Mouse (Mus musculus) lung, adult 2 months (tissue): ENCODE data around the gene Chrna5.

Source experiments
- CTCF ChIP-seq: fragments of 200-500 bp; IDR thresholded peaks from 2 replicates; pipeline ENCODE4 v1.5.1; 2011; ENCODE audit warnings: mild to moderate bottlenecking, low read length, control low read depth; ENCODE audit not compliant: insufficient read depth
- POLR2A ChIP-seq: fragments of 200-500 bp; IDR thresholded peaks from 2 replicates; pipeline ENCODE4 v1.6.1; 2011; ENCODE audit warnings: low read depth, mild to moderate bottlenecking, control low read depth, low read length, borderline replicate concordance; ENCODE audit errors: extremely low read depth

DNA sequence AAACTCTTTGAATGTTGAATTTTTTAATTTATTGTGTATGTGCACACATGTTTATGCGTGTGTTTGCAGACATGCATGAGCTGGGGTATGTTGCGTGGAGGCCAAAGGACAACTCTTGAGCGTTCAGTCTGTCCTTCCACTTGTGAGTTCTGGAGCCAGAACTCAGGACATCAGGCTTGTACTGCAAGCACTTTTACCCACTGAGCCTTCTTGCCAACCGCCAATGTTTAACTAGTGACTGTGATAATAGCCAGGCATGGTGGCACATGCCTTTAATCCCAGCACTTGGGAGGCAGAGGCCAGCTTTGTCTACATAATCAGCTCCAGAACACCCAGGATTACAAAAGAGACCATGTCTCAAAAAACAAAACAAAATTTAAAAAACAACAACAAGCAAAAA, 38.6 kb upstream of the Chrna5 start:
- TF ChIP-seq CTCF (no peak), POLR2A (no peak)
